Mouse (Mus musculus): ENCODE data around the gene Asb8. TPM values are rescaled to one million over a fixed set of nuclear protein-coding genes. Genes with fewer than 3 reads are reported as not detected.

The Asb8 gene
- total and polyA plus RNA-seq, 2 experiments = 10.8 to 32.9 TPM

- TF ChIP-seq POLR2A (IDR thresholded peaks at IDR 0.05; ENCODE audit: extremely low read depth, insufficient read depth, low read length) = no peak
- 94% methylated on average over 7 of the region's 7 CpGs for WGBS
- H3K4me3 ChIP-seq (ENCODE audit: insufficient read depth, low read depth, low read length) = no peak overlapping the region
- peaks cover 25% of the 10 kb centered on the region for H3K36me3 ChIP-seq (ENCODE audit: control insufficient read depth, insufficient read depth, low read length)
- H3K27me3 ChIP-seq (ENCODE audit: control insufficient read depth, insufficient read depth, low read length) = no peaks in the 10 kb centered on the region
- no peak overlapping the region for H3K27ac ChIP-seq (replicated peaks; ENCODE audit: insufficient read depth, low read depth, low read length)
- H3K4me1 ChIP-seq (ENCODE audit: control insufficient read depth, insufficient read depth, low read length) = no peaks in the 10 kb centered on the region
- no peaks in the 10 kb centered on the region for H3K79me2 ChIP-seq (ENCODE audit: control insufficient read depth, insufficient read depth, low read length)
- no peak overlapping the region for H3K9ac ChIP-seq (ENCODE audit: low read depth, low read length)
- DNase-seq (ENCODE audit: extremely low read depth, low read depth, low spot score) = no peak
Observed at GRCm38 (mm10) chr15:98131451-98131850, 34.0 kb downstream of the Asb8 start.

GRCm38 (mm10) chr15:98131001-98131400, 34.4 kb downstream of the Asb8 start:
- H3K4me1 ChIP-seq (ENCODE audit: control insufficient read depth, insufficient read depth, low read length) = no peaks in the 10 kb centered on the region
- peaks cover 23% of the 10 kb centered on the region for H3K36me3 ChIP-seq (ENCODE audit: control insufficient read depth, insufficient read depth, low read length)
- no peak overlapping the region for H3K27ac ChIP-seq (replicated peaks; ENCODE audit: insufficient read depth, low read depth, low read length)
- no peaks in the 10 kb centered on the region for H3K79me2 ChIP-seq (ENCODE audit: control insufficient read depth, insufficient read depth, low read length)
- no peak overlapping the region for H3K9ac ChIP-seq (ENCODE audit: low read depth, low read length)
- no peak overlapping the region for H3K4me3 ChIP-seq (ENCODE audit: insufficient read depth, low read depth, low read length)
- 94% methylated on average over 4 of the region's 4 CpGs for WGBS
- DNase-seq (ENCODE audit: extremely low read depth, low read depth, low spot score) = no peak
- TF ChIP-seq CTCF (IDR thresholded peaks at IDR 0.05; ENCODE audit: low read depth, low read length) = no peak
- TF ChIP-seq POLR2A (IDR thresholded peaks at IDR 0.05; ENCODE audit: extremely low read depth, insufficient read depth, low read length) = no peak
- H3K27me3 ChIP-seq (ENCODE audit: control insufficient read depth, insufficient read depth, low read length) = no peaks in the 10 kb centered on the region

GRCm38 (mm10) chr15:98120831-98121230, 44.6 kb downstream of the Asb8 start:
- H3K4me1 ChIP-seq (ENCODE audit: control insufficient read depth, insufficient read depth, low read length) = no peaks in the 10 kb centered on the region
- no peak overlapping the region for H3K9ac ChIP-seq (ENCODE audit: low read depth, low read length)
- no peak for DNase-seq (ENCODE audit: extremely low read depth, low read depth, low spot score)
- no peaks in the 10 kb centered on the region for H3K79me2 ChIP-seq (ENCODE audit: control insufficient read depth, insufficient read depth, low read length)
- H3K27me3 ChIP-seq (ENCODE audit: control insufficient read depth, insufficient read depth, low read length) = no peaks in the 10 kb centered on the region
- 95% methylated on average over 20 of the region's 20 CpGs for WGBS
- TF ChIP-seq POLR2A (IDR thresholded peaks at IDR 0.05; ENCODE audit: extremely low read depth, insufficient read depth, low read length) (no peak), CTCF (IDR thresholded peaks at IDR 0.05; ENCODE audit: low read depth, low read length) (no peak)
- peaks cover 6% of the 10 kb centered on the region; the same call in 1 of the 2 replicates for H3K36me3 ChIP-seq (ENCODE audit: control insufficient read depth, insufficient read depth, low read length)
- no peak overlapping the region for H3K27ac ChIP-seq (replicated peaks; ENCODE audit: insufficient read depth, low read depth, low read length)
- H3K4me3 ChIP-seq (ENCODE audit: insufficient read depth, low read depth, low read length) = no peak overlapping the region

GRCm38 (mm10) chr15:98119363-98119762, 46.1 kb downstream of the Asb8 start:
- H3K79me2 ChIP-seq (ENCODE audit: control insufficient read depth, insufficient read depth, low read length) = no peaks in the 10 kb centered on the region
- H3K4me3 ChIP-seq (ENCODE audit: insufficient read depth, low read depth, low read length) = no peak overlapping the region
- WGBS = 90% methylated on average over 12 of the region's 12 CpGs
- no peak for TF ChIP-seq CTCF (IDR thresholded peaks at IDR 0.05; ENCODE audit: low read depth, low read length)
- TF ChIP-seq POLR2A (IDR thresholded peaks at IDR 0.05; ENCODE audit: extremely low read depth, insufficient read depth, low read length) = no peak
- H3K4me1 ChIP-seq (ENCODE audit: control insufficient read depth, insufficient read depth, low read length) = no peaks in the 10 kb centered on the region
- no peak overlapping the region for H3K27ac ChIP-seq (replicated peaks; ENCODE audit: insufficient read depth, low read depth, low read length)
- H3K36me3 ChIP-seq (ENCODE audit: control insufficient read depth, insufficient read depth, low read length) = peaks cover 6% of the 10 kb centered on the region; the same call in 1 of the 2 replicates
- no peak overlapping the region for H3K9ac ChIP-seq (ENCODE audit: low read depth, low read length)
- DNase-seq (ENCODE audit: extremely low read depth, low read depth, low spot score) = no peak
- H3K27me3 ChIP-seq (ENCODE audit: control insufficient read depth, insufficient read depth, low read length) = no peaks in the 10 kb centered on the region

- WGBS = 91% methylated on average over 5 of the region's 5 CpGs
- Histone ChIP-seq H3K36me3 (ENCODE audit: control insufficient read depth, insufficient read depth, low read length) (peaks cover 2% of the 10 kb centered on the region; the same call in 1 of the 2 replicates), H3K27ac (replicated peaks; ENCODE audit: insufficient read depth, low read depth, low read length) (no peak overlapping the region), H3K27me3 (ENCODE audit: control insufficient read depth, insufficient read depth, low read length) (no peaks in the 10 kb centered on the region), H3K9ac (ENCODE audit: low read depth, low read length) (no peak overlapping the region), H3K4me1 (ENCODE audit: control insufficient read depth, insufficient read depth, low read length) (no peaks in the 10 kb centered on the region), H3K79me2 (ENCODE audit: control insufficient read depth, insufficient read depth, low read length) (no peaks in the 10 kb centered on the region), H3K4me3 (ENCODE audit: insufficient read depth, low read depth, low read length) (no peak overlapping the region)
- TF ChIP-seq POLR2A (IDR thresholded peaks at IDR 0.05; ENCODE audit: extremely low read depth, insufficient read depth, low read length) (no peak), CTCF (IDR thresholded peaks at IDR 0.05; ENCODE audit: low read depth, low read length) (no peak)
- no peak for DNase-seq (ENCODE audit: extremely low read depth, low read depth, low spot score)
Observed at GRCm38 (mm10) chr15:98116287-98116686, 49.1 kb downstream of the Asb8 start.

GRCm38 (mm10) chr15:98115779-98116163, 49.7 kb downstream of the Asb8 start:
- Histone ChIP-seq H3K36me3 (ENCODE audit: control insufficient read depth, insufficient read depth, low read length) (no peaks in the 10 kb centered on the region; the same call in 1 of the 2 replicates), H3K79me2 (ENCODE audit: control insufficient read depth, insufficient read depth, low read length) (no peaks in the 10 kb centered on the region), H3K4me3 (ENCODE audit: insufficient read depth, low read depth, low read length) (no peak overlapping the region), H3K27ac (replicated peaks; ENCODE audit: insufficient read depth, low read depth, low read length) (no peak overlapping the region), H3K27me3 (ENCODE audit: control insufficient read depth, insufficient read depth, low read length) (no peaks in the 10 kb centered on the region), H3K4me1 (ENCODE audit: control insufficient read depth, insufficient read depth, low read length) (no peaks in the 10 kb centered on the region), H3K9ac (ENCODE audit: low read depth, low read length) (no peak overlapping the region)
- TF ChIP-seq POLR2A (IDR thresholded peaks at IDR 0.05; ENCODE audit: extremely low read depth, insufficient read depth, low read length) (no peak), CTCF (IDR thresholded peaks at IDR 0.05; ENCODE audit: low read depth, low read length) (no peak)
- WGBS = 79% methylated on average over 9 of the region's 9 CpGs
- no peak for DNase-seq (ENCODE audit: extremely low read depth, low read depth, low spot score)
